Mouse (Mus musculus) cerebellum, adult 2 months (tissue): ENCODE data around the gene Araf.

Source experiments
- CTCF ChIP-seq: fragments of 200-500 bp; IDR thresholded peaks from 2 replicates; pipeline ENCODE4 v1.5.1; 2011; ENCODE audit warnings: low read depth, mild to moderate bottlenecking, control low read depth, low read length, moderate library complexity, borderline replicate concordance; ENCODE audit not compliant: insufficient read depth
- POLR2A ChIP-seq: fragments of 200-500 bp; IDR thresholded peaks from 2 replicates; pipeline ENCODE4 v1.6.1; 2011; ENCODE audit warnings: low read length, control low read depth, borderline replicate concordance; ENCODE audit not compliant: insufficient read depth

DNA sequence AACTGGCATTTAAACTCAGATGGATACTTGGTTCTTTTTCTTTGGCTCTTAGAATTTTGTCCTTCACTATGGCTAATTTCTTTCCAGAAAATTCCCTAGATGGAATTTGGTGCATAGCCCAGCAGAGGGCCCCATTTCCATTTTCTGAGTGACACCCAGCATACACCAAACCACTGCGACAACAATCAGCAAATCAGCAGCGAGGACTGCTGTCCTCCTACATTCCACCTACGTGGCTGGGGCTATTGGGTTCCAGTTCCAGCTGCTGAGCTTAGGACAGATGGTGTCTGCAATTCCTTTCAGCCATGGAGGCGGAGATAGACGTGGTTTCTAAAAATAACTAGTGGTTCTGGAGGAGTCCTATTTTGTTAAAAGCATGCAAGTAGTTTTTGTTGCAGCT lies 31.3 kb downstream of the Araf start:
- peak; percentile 28; the same call in 1 of the 2 replicates for TF ChIP-seq POLR2A
- peak; percentile 43; the same call in 1 of the 2 replicates for TF ChIP-seq CTCF
